Mouse (Mus musculus): ENCODE data around the gene Zkscan3. TPM values are rescaled to one million over a fixed set of nuclear protein-coding genes. Genes with fewer than 3 reads are reported as not detected.

The Zkscan3 gene
- 69.5 and 71.3 TPM in 2 replicates for polyA plus RNA-seq (2014; fragmentation: Nextera tagmentation; extraction: Ambion mirVana)

DNA sequence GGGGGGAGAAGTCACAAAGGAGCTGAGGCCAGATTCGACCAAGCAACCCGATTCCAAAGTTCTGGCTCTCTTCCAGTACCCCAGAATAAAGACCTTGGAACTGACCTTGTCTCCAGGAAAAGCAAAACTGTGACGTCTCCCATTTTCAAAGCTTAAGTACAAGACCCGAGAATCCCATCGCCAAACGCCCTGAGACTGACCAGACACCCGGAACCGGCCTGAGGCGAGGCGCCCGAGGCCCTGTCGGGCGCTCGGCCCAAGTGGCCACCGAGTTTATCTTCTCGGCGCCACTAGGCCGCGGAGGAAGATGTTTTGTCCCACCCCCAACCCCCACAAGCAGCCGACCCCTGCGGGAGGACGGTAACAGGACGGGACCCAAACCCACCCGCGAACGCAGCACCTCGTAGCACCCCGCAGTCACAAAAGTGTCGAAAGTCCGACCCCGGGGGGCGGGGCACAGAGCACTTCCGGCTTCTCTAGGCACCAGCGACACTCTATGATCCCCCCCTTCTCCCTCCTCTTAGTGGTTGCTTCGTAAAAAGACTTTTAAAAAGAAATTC is at the start of gene Zkscan3:
TSS of gene Zkscan3 (minus strand) at position 469 of the 560 bp plus-strand sequence.
- WGBS (ENCODE audit: insufficient replicate concordance) = under 1% methylated on average over 35 of the region's 35 CpGs
- no peaks in the 10 kb centered on the region for H3K9me3 ChIP-seq (replicated peaks; ENCODE audit: control insufficient read depth, low read length)
- H3K4me2 ChIP-seq = peak within 1 kb of the TSS; percentile 71
- H3K27ac ChIP-seq (ENCODE audit: low read depth, low read length) = peak within 1 kb of the TSS; percentile 89
- peak; percentile 86 for ATAC-seq (replicated peaks; ENCODE audit: insufficient number of reproducible peaks, low FRiP score, low TSS enrichment)
- H3K4me1 ChIP-seq (ENCODE audit: control insufficient read depth, insufficient read depth, low read length) = peaks cover 8% of the 10 kb centered on the region; the same call in 1 of the 2 replicates
- H3K36me3 ChIP-seq (ENCODE audit: control insufficient read depth, insufficient read depth, low read length) = no peaks in the 10 kb centered on the region
- H3K27me3 ChIP-seq (ENCODE audit: control insufficient read depth, insufficient read depth, low read length) = no peaks in the 10 kb centered on the region
- H3K4me3 ChIP-seq (ENCODE audit: low read depth, low read length) = peak within 1 kb of the TSS; percentile 86
- H3K9ac ChIP-seq (ENCODE audit: low read depth, low read length) = peak within 1 kb of the TSS; percentile 95

DNA sequence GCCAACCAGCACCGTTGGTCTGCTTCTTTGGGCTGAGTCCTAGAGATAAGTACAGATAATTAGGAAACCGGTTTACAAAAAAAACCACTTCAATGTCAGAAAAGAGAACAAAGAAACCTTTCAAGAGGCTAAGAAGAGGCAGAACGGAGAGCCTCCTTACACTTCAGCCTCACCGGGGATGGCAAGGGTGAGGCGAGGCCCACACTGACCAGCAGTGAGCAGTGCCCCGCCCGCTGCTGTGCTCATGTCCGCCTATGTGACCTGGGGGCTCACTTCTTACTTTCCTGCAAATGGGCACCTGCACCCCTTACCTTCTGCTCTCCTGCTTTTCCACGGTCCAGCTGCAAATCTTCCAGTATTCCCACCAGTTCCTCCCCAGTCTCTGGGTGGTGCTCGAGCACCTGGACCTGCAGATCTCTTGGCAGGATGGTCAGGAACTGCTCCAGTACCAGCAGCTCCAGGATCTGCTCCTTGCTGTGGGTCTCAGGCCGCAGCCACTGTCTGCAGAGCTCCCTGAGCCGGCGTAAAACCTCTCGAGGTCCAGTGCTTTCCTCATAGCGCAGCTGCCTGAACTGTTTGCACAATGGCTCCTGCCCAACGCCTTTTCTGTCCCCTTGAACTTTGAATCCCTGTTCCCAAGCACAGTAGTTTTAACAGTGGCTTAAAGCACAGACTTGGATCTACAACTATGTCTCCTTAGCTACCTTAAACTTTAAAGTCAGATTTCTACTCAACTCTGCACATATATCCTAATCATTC is 45.5 kb upstream of the Zkscan3 start:
- no peak overlapping the region for H3K9ac ChIP-seq (ENCODE audit: low read depth, low read length)
- no peak for ATAC-seq (replicated peaks; ENCODE audit: insufficient number of reproducible peaks, low FRiP score, low TSS enrichment)

DNA sequence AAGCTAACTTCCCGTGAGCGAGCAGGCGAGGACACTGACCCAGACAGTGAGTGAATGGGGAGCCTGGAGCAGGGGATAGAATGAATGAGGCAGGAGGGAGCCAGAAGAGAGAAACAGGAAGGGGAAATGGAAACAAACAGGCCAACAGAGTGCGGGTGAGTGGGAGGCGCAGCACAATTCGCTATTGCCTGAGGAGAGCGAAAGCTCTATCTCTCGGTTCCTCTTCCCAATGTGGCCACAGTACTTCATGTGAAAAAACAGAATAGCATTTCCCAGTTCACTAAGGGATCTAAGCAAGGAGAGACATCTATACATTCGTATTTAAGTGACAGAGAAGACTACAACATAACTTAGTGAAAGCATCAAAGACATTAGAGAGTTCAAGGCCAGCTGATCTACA is 44.2 kb upstream of the Zkscan3 start:
- H3K27me3 ChIP-seq (ENCODE audit: control insufficient read depth, insufficient read depth, low read length) = no peaks in the 10 kb centered on the region
- no peak for ATAC-seq (replicated peaks; ENCODE audit: insufficient number of reproducible peaks, low FRiP score, low TSS enrichment)
- no peak overlapping the region; the same call in 1 of the 2 replicates for H3K9ac ChIP-seq (ENCODE audit: low read depth, low read length)
- 86% methylated on average over 9 of the region's 9 CpGs for WGBS (ENCODE audit: insufficient replicate concordance)
- H3K9me3 ChIP-seq (replicated peaks; ENCODE audit: control insufficient read depth, low read length) = no peaks in the 10 kb centered on the region
- H3K27ac ChIP-seq (ENCODE audit: low read depth, low read length) = no peak overlapping the region
- H3K36me3 ChIP-seq (ENCODE audit: control insufficient read depth, insufficient read depth, low read length) = peaks cover 29% of the 10 kb centered on the region
- H3K4me2 ChIP-seq = no peak overlapping the region
- H3K4me3 ChIP-seq (ENCODE audit: low read depth, low read length) = no peak overlapping the region
- H3K4me1 ChIP-seq (ENCODE audit: control insufficient read depth, insufficient read depth, low read length) = no peaks in the 10 kb centered on the region

More for the DNA sequence above, 45.5 kb upstream of the Zkscan3 start:
- Histone ChIP-seq H3K27me3 (ENCODE audit: control insufficient read depth, insufficient read depth, low read length) (no peaks in the 10 kb centered on the region), H3K4me3 (ENCODE audit: low read depth, low read length) (no peak overlapping the region), H3K4me2 (no peak overlapping the region), H3K4me1 (ENCODE audit: control insufficient read depth, insufficient read depth, low read length) (peaks cover 6% of the 10 kb centered on the region; the same call in 1 of the 2 replicates), H3K27ac (ENCODE audit: low read depth, low read length) (no peak overlapping the region), H3K9me3 (replicated peaks; ENCODE audit: control insufficient read depth, low read length) (no peaks in the 10 kb centered on the region), H3K36me3 (ENCODE audit: control insufficient read depth, insufficient read depth, low read length) (peaks cover 29% of the 10 kb centered on the region)
- WGBS (ENCODE audit: insufficient replicate concordance) = 78% methylated on average over 16 of the region's 16 CpGs

DNA sequence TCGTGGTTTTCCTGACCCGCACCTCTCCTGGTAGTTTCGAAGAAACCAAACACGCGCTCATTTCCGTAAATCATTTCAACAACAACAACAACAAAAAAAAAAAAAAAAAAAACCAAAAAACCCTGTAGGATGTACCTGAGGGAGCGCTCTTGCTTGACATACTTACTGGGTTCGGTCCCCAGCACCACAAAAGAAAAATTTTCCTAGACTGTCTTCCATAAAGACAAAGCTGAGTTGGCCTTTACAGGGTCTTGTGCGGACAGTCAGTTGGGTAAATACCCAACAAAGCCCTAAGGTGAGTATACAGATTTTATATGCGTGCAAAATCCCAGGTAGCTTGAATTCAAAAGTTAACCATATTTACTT is 38.6 kb upstream of the Zkscan3 start:
- no peaks in the 10 kb centered on the region for H3K9me3 ChIP-seq (replicated peaks; ENCODE audit: control insufficient read depth, low read length)
- H3K36me3 ChIP-seq (ENCODE audit: control insufficient read depth, insufficient read depth, low read length) = peaks cover 16% of the 10 kb centered on the region
- peak overlapping the region; percentile 89 for H3K4me2 ChIP-seq
- WGBS (ENCODE audit: insufficient replicate concordance) = 17% methylated on average over 10 of the region's 10 CpGs
- H3K27me3 ChIP-seq (ENCODE audit: control insufficient read depth, insufficient read depth, low read length) = no peaks in the 10 kb centered on the region
- H3K4me3 ChIP-seq (ENCODE audit: low read depth, low read length) = peak overlapping the region; percentile 66
- H3K9ac ChIP-seq (ENCODE audit: low read depth, low read length) = peak overlapping the region; percentile 79
- peaks cover 5% of the 10 kb centered on the region for H3K4me1 ChIP-seq (ENCODE audit: control insufficient read depth, insufficient read depth, low read length)
- H3K27ac ChIP-seq (ENCODE audit: low read depth, low read length) = peak overlapping the region; percentile 77; the same call in 1 of the 2 replicates
- ATAC-seq (replicated peaks; ENCODE audit: insufficient number of reproducible peaks, low FRiP score, low TSS enrichment) = peak; percentile 20; the same call in 1 of the 2 replicates

DNA sequence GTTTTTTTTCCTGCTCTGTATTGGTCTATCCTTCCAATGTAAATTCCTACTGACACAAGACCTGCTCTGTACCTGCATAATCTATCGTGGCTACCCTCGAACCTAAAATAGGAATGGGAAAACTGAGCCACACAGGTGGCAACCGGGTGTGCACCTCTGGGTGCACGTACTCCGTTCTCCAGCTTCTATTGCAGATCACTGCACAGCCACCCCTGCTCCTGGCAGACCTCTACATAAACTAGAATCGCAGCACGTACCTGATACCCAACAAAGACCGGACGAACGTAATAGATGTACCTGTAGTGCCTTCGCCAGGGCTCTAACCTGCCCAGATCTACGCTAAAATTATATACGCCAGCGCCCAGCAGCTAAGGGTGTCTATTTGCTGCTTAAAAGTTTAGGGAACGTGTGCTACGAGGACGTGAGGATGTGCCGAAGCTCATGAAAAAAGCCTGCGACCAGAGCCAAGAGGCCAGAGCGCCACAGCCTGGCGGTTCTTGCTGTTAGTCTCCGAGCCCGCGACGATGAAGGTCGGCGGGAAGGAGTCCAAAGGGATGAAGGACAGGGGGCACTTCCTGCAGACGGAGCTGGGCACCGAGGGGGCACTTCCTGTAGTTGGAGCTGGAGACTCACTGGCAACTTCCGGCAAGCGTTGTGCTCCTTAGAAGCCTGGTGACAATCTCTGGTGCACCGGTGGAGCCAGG is 38.1 kb upstream of the Zkscan3 start, which contains the start of gene Pgbd1:
TSS of gene Pgbd1 (minus strand) at position 556 of the 704 bp plus-strand sequence.
- ATAC-seq (replicated peaks; ENCODE audit: insufficient number of reproducible peaks, low FRiP score, low TSS enrichment) = peak; percentile 85
- H3K4me2 ChIP-seq = peak within 1 kb of the TSS; percentile 89
- under 1% methylated on average over 32 of the region's 32 CpGs for WGBS (ENCODE audit: insufficient replicate concordance)

DNA sequence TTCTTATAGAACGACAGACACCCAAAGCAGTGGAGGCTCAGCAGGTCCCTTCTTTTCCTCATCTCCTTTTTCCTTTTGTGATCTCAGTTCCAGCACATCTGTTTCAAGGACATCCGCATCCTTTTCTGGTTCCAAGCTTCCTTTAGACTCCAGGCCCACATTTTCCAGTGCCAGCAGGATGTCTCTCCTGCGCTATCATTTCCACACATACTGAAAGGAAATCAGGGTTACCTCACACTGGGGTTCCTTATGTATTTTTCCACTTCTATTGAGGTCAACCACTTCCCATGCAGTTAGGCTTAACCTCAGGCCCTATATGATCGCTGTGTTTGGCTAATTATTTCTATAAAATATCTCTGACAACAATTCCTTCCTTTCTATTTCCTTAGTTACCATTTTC is 32.9 kb upstream of the Zkscan3 start:
- WGBS (ENCODE audit: insufficient replicate concordance) = 74% methylated on average over 4 of the region's 4 CpGs
- Histone ChIP-seq H3K36me3 (ENCODE audit: control insufficient read depth, insufficient read depth, low read length) (no peaks in the 10 kb centered on the region), H3K4me3 (ENCODE audit: low read depth, low read length) (no peak overlapping the region), H3K27me3 (ENCODE audit: control insufficient read depth, insufficient read depth, low read length) (no peaks in the 10 kb centered on the region), H3K9ac (ENCODE audit: low read depth, low read length) (no peak overlapping the region), H3K4me2 (no peak overlapping the region), H3K9me3 (replicated peaks; ENCODE audit: control insufficient read depth, low read length) (no peaks in the 10 kb centered on the region), H3K4me1 (ENCODE audit: control insufficient read depth, insufficient read depth, low read length) (peaks cover 5% of the 10 kb centered on the region), H3K27ac (ENCODE audit: low read depth, low read length) (no peak overlapping the region)
- ATAC-seq (replicated peaks; ENCODE audit: insufficient number of reproducible peaks, low FRiP score, low TSS enrichment) = no peak

More for the DNA sequence above, 38.1 kb upstream of the Zkscan3 start, which contains the start of gene Pgbd1:
- Histone ChIP-seq H3K27me3 (ENCODE audit: control insufficient read depth, insufficient read depth, low read length) (no peaks in the 10 kb centered on the region), H3K9ac (ENCODE audit: low read depth, low read length) (peak within 1 kb of the TSS; percentile 79), H3K36me3 (ENCODE audit: control insufficient read depth, insufficient read depth, low read length) (peaks cover 16% of the 10 kb centered on the region), H3K4me3 (ENCODE audit: low read depth, low read length) (peak within 1 kb of the TSS; percentile 66), H3K4me1 (ENCODE audit: control insufficient read depth, insufficient read depth, low read length) (peaks cover 5% of the 10 kb centered on the region), H3K9me3 (replicated peaks; ENCODE audit: control insufficient read depth, low read length) (no peaks in the 10 kb centered on the region), H3K27ac (ENCODE audit: low read depth, low read length) (peak within 1 kb of the TSS; percentile 77)

DNA sequence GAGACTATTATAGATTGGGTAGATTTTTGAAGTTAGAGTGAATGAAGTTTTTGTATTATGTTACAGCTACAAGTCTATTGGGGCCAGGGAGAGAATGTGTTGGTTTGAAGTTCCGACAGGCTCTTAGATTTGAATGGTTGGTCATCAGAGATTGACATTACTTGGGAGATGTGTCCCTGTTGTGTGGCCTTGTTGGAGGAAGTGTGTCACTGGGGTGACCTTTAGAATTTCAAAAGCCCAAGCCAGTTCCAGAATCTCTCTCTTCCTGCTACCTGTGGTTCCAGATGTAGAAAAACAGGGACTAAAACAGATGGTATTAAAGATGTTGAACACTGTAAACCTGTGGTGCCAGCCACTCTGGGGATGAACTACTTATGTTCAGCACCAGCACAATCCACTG is 25.1 kb upstream of the Zkscan3 start:
- H3K4me3 ChIP-seq (ENCODE audit: low read depth, low read length) = no peak overlapping the region
- H3K36me3 ChIP-seq (ENCODE audit: control insufficient read depth, insufficient read depth, low read length) = no peaks in the 10 kb centered on the region
- 95% methylated on average over 1 of the region's 1 CpGs for WGBS (ENCODE audit: insufficient replicate concordance)

DNA sequence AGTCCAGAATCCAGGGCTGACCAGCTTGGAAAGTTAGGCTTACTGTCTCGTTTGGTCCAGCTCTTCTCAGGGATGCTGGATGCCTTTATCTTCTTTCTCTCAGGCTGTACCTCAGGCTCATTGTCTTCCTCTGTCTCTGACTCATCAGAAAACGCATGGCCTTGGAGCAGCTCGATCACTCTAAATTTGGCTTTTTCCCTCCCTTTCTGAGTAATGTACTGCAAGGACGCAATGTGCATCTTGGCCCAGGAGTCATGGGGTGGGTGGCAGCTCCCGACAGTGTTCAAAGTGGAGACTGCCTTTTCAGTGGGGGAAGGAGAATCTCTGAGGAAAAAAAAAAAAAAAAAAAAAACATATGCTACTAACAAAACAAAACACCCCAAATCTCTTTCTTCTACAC is 20.7 kb upstream of the Zkscan3 start:
- H3K36me3 ChIP-seq (ENCODE audit: control insufficient read depth, insufficient read depth, low read length) = no peaks in the 10 kb centered on the region
- no peak overlapping the region for H3K4me3 ChIP-seq (ENCODE audit: low read depth, low read length)
- H3K27me3 ChIP-seq (ENCODE audit: control insufficient read depth, insufficient read depth, low read length) = no peaks in the 10 kb centered on the region
- no peak overlapping the region for H3K27ac ChIP-seq (ENCODE audit: low read depth, low read length)
- 55% methylated on average over 5 of the region's 5 CpGs for WGBS (ENCODE audit: insufficient replicate concordance)
- ATAC-seq (replicated peaks; ENCODE audit: insufficient number of reproducible peaks, low FRiP score, low TSS enrichment) = no peak
- no peak overlapping the region for H3K4me2 ChIP-seq
- no peaks in the 10 kb centered on the region for H3K9me3 ChIP-seq (replicated peaks; ENCODE audit: control insufficient read depth, low read length)
- H3K4me1 ChIP-seq (ENCODE audit: control insufficient read depth, insufficient read depth, low read length) = peaks cover 3% of the 10 kb centered on the region; the same call in 1 of the 2 replicates
- H3K9ac ChIP-seq (ENCODE audit: low read depth, low read length) = no peak overlapping the region

More for the DNA sequence above, 25.1 kb upstream of the Zkscan3 start:
- no peak for ATAC-seq (replicated peaks; ENCODE audit: insufficient number of reproducible peaks, low FRiP score, low TSS enrichment)
- Histone ChIP-seq H3K27ac (ENCODE audit: low read depth, low read length) (no peak overlapping the region), H3K9me3 (replicated peaks; ENCODE audit: control insufficient read depth, low read length) (no peaks in the 10 kb centered on the region), H3K9ac (ENCODE audit: low read depth, low read length) (no peak overlapping the region), H3K4me2 (no peak overlapping the region), H3K4me1 (ENCODE audit: control insufficient read depth, insufficient read depth, low read length) (no peaks in the 10 kb centered on the region), H3K27me3 (ENCODE audit: control insufficient read depth, insufficient read depth, low read length) (no peaks in the 10 kb centered on the region)

Data from heart, embryonic 11.5 days (tissue).